Mouse (Mus musculus) stomach, postnatal 0 days (tissue): ENCODE results near the gene Lrrc8d. TPM values are rescaled to one million over a fixed set of nuclear protein-coding genes. Genes with fewer than 3 reads are reported as not detected.

ENCODE experiments used
- ATAC-seq: fragments of 200-750 bp; cut with Nextera tagmentation; 2 replicates; pipeline ENCODE4 v1.8.0; 2017; ENCODE audit not compliant: low FRiP score, low TSS enrichment
- DNase-seq: peaks from one replicate; pipeline ENCODE4 v3.0.0-alpha.2; 2016; ENCODE audit warnings: low spot score
- H3K27ac ChIP-seq: fragments of 300-500 bp; sonication (generic); replicated peaks from 2 replicates; pipeline ENCODE4 v1.5.1; 2014; ENCODE audit warnings: mild to moderate bottlenecking, control low read depth
- H3K27me3 ChIP-seq: fragments of 300-500 bp; sonication (generic); 2 replicates; pipeline ENCODE4 v1.6.1; 2014; ENCODE audit warnings: low read length; ENCODE audit not compliant: control insufficient read depth, insufficient read depth
- H3K36me3 ChIP-seq: fragments of 300-500 bp; sonication (generic); 2 replicates; pipeline ENCODE4 v1.6.1; 2014; ENCODE audit warnings: low read length, mixed read lengths; ENCODE audit not compliant: control insufficient read depth, insufficient read depth
- H3K4me1 ChIP-seq: fragments of 300-500 bp; sonication (generic); replicated peaks from 2 replicates; pipeline ENCODE4 v1.6.1; 2014; ENCODE audit warnings: antibody characterized with exemption; ENCODE audit not compliant: control insufficient read depth, insufficient read depth
- H3K4me2 ChIP-seq: fragments of 300-500 bp; sonication (generic); replicated peaks from 2 replicates; pipeline ENCODE4 v1.6.1; 2014; ENCODE audit warnings: low read depth, mild to moderate bottlenecking, control low read depth, moderate library complexity
- H3K4me3 ChIP-seq: fragments of 300-500 bp; sonication (generic); 2 replicates; pipeline ENCODE4 v1.5.1; 2014; ENCODE audit warnings: low read depth, low read length, control low read depth
- H3K9ac ChIP-seq: fragments of 300-500 bp; sonication (generic); 2 replicates; pipeline ENCODE4 v1.6.1; 2014; ENCODE audit warnings: mild to moderate bottlenecking, low read length, control low read depth, mixed read lengths
- H3K9me3 ChIP-seq: fragments of 300-500 bp; sonication (generic); 2 replicates; pipeline ENCODE4 v1.6.1; 2016; ENCODE audit warnings: low read length; ENCODE audit not compliant: control insufficient read depth
- CTCF ChIP-seq: IDR thresholded peaks from 2 replicates; pipeline ENCODE4 v1.5.1; 2016; ENCODE audit warnings: antibody characterized with exemption, low read depth, mild to moderate bottlenecking, moderate library complexity
- EP300 ChIP-seq: optimal IDR thresholded peaks from 2 replicates; pipeline ENCODE3; 2016; ENCODE audit warnings: antibody characterized with exemption
- WGBS: fragments of 180-500 bp; shearing (Covaris S2); extraction: QIAGEN DNeasy Blood & Tissue Kit; methylation state at CpG from one replicate; pipeline ENCODE4 v1.1.7; 2014; 5-methylcytosine and 5-hydroxymethylcytosine counted together
- polyA plus RNA-seq: library from polyadenylated mRNA; unstranded; fragments of >200 nt; fragmentation: Nextera tagmentation; extraction: Ambion mirVana; gene quantifications from 2 replicates; pipeline ENCODE4 v1.2.1, GENCODE M21; 2015

Gene Lrrc8d
- polyA plus RNA-seq, 1 experiment from 2014 or later = 10.2 TPM

- no peak for TF ChIP-seq CTCF
- TF ChIP-seq EP300 = no peak
- WGBS = 86% methylated on average over 5 of the region's 5 CpGs
- no peaks in the 10 kb centered on the region for H3K27me3 ChIP-seq
- H3K4me2 ChIP-seq = no peak overlapping the region
- H3K4me3 ChIP-seq = no peak overlapping the region
- no peak overlapping the region for H3K9ac ChIP-seq
- no peak for ATAC-seq
- no peaks in the 10 kb centered on the region for H3K4me1 ChIP-seq
- H3K27ac ChIP-seq = no peak overlapping the region
- H3K36me3 ChIP-seq = no peaks in the 10 kb centered on the region
- DNase-seq = no peak
- H3K9me3 ChIP-seq = no peaks in the 10 kb centered on the region
Measured at GRCm38 (mm10) chr5:105708276-105708675, 8.5 kb downstream of the Lrrc8d start.

GRCm38 (mm10) chr5:105710473-105710872 is 10.7 kb downstream of the Lrrc8d start:
- Histone ChIP-seq H3K4me2 (no peak overlapping the region), H3K27ac (no peak overlapping the region), H3K9me3 (no peaks in the 10 kb centered on the region), H3K27me3 (no peaks in the 10 kb centered on the region), H3K36me3 (no peaks in the 10 kb centered on the region), H3K9ac (no peak overlapping the region), H3K4me1 (no peaks in the 10 kb centered on the region), H3K4me3 (no peak overlapping the region)
- TF ChIP-seq CTCF (no peak), EP300 (no peak)
- DNase-seq (no peak), ATAC-seq (no peak)
- 86% methylated on average over 7 of the region's 7 CpGs for WGBS

GRCm38 (mm10) chr5:105714446-105714845 is 14.7 kb downstream of the Lrrc8d start:
- Histone ChIP-seq H3K4me2 (no peak overlapping the region), H3K27me3 (no peaks in the 10 kb centered on the region), H3K4me1 (peaks cover 13% of the 10 kb centered on the region; the same call in 1 of the 2 replicates), H3K9ac (no peak overlapping the region), H3K9me3 (no peaks in the 10 kb centered on the region), H3K27ac (no peak overlapping the region), H3K4me3 (no peak overlapping the region), H3K36me3 (no peaks in the 10 kb centered on the region)
- DNase-seq (no peak), ATAC-seq (no peak)
- WGBS = 83% methylated on average over 6 of the region's 6 CpGs
- TF ChIP-seq CTCF = no peak
- no peak for TF ChIP-seq EP300

GRCm38 (mm10) chr5:105715095-105715494 is 15.3 kb downstream of the Lrrc8d start:
- Histone ChIP-seq H3K27me3 (no peaks in the 10 kb centered on the region), H3K36me3 (no peaks in the 10 kb centered on the region), H3K27ac (no peak overlapping the region), H3K9ac (no peak overlapping the region), H3K4me1 (peaks cover 13% of the 10 kb centered on the region; the same call in 1 of the 2 replicates), H3K9me3 (no peaks in the 10 kb centered on the region), H3K4me2 (0 out of 2 replicates have a peak overlapping the region, but pooled peaks have one; percentile 12), H3K4me3 (no peak overlapping the region)
- DNase-seq (no peak), ATAC-seq (no peak)
- 68% methylated on average over 8 of the region's 8 CpGs for WGBS
- TF ChIP-seq CTCF = no peak
- no peak for TF ChIP-seq EP300

- TF ChIP-seq EP300 (no peak), CTCF (no peak)
- Histone ChIP-seq H3K4me3 (no peak overlapping the region), H3K4me2 (peak overlapping the region; percentile 12; the same call in 1 of the 2 replicates), H3K9me3 (no peaks in the 10 kb centered on the region), H3K9ac (no peak overlapping the region), H3K27me3 (no peaks in the 10 kb centered on the region), H3K27ac (no peak overlapping the region), H3K36me3 (no peaks in the 10 kb centered on the region), H3K4me1 (peaks cover 13% of the 10 kb centered on the region; the same call in 1 of the 2 replicates)
- DNase-seq (peak; percentile 69), ATAC-seq (peak; percentile 53)
- WGBS = 26% methylated on average over 10 of the region's 10 CpGs
Measured at GRCm38 (mm10) chr5:105715531-105716124, 15.9 kb downstream of the Lrrc8d start.

GRCm38 (mm10) chr5:105717294-105717693 is 17.5 kb downstream of the Lrrc8d start:
- Histone ChIP-seq H3K27ac (no peak overlapping the region), H3K4me2 (no peak overlapping the region), H3K9ac (peak overlapping the region; percentile 13; the same call in 1 of the 2 replicates), H3K27me3 (no peaks in the 10 kb centered on the region), H3K36me3 (no peaks in the 10 kb centered on the region), H3K4me1 (peaks cover 13% of the 10 kb centered on the region; the same call in 1 of the 2 replicates), H3K9me3 (no peaks in the 10 kb centered on the region), H3K4me3 (no peak overlapping the region)
- ATAC-seq (peak; percentile 28; the same call in 1 of the 2 replicates), DNase-seq (no peak)
- no peak for TF ChIP-seq EP300
- TF ChIP-seq CTCF = no peak
- WGBS = 41% methylated on average over 7 of the region's 7 CpGs
